Mouse (Mus musculus): Measurements from ENCODE around the gene Osbpl10. TPM values are rescaled to one million over a fixed set of nuclear protein-coding genes. Genes with fewer than 3 reads are reported as not detected.

The Osbpl10 gene
- polyA plus RNA-seq, 1 experiment, result not detected

GRCm38 (mm10) chr9:115221265-115221664, 242.9 kb downstream of the Osbpl10 start:
- no peak overlapping the region for H3K4me3 ChIP-seq (replicated peaks)
- H3K36me3 ChIP-seq (ENCODE audit: control insufficient read depth), result no peaks in the 10 kb centered on the region
- no peaks in the 10 kb centered on the region for H3K9me3 ChIP-seq (ENCODE audit: control insufficient read depth, low read length)
- no peaks in the 10 kb centered on the region for H3K27me3 ChIP-seq (ENCODE audit: control insufficient read depth)
- H3K4me1 ChIP-seq (ENCODE audit: control insufficient read depth), result peaks cover 8% of the 10 kb centered on the region
- no peak for TF ChIP-seq GATA1 (IDR thresholded peaks at IDR 0.05; ENCODE audit: low read length)
- no peak for TF ChIP-seq TAL1 (IDR thresholded peaks at IDR 0.05; ENCODE audit: low read length)

- no peaks in the 10 kb centered on the region for H3K9me3 ChIP-seq (ENCODE audit: control insufficient read depth, low read length)
- TF ChIP-seq GATA1 (IDR thresholded peaks at IDR 0.05; ENCODE audit: low read length) (no peak), TAL1 (IDR thresholded peaks at IDR 0.05; ENCODE audit: low read length) (no peak)
- H3K36me3 ChIP-seq (ENCODE audit: control insufficient read depth), result no peaks in the 10 kb centered on the region
- no peaks in the 10 kb centered on the region for H3K27me3 ChIP-seq (ENCODE audit: control insufficient read depth)
- no peak overlapping the region for H3K4me3 ChIP-seq (replicated peaks)
- no peaks in the 10 kb centered on the region; the same call in 1 of the 2 replicates for H3K4me1 ChIP-seq (ENCODE audit: control insufficient read depth)
These were observed 246.5 kb downstream of the Osbpl10 start for GRCm38 (mm10) chr9:115224744-115225354.

- H3K9me3 ChIP-seq (ENCODE audit: control insufficient read depth, low read length), result no peaks in the 10 kb centered on the region
- H3K27me3 ChIP-seq (ENCODE audit: control insufficient read depth), result no peaks in the 10 kb centered on the region
- H3K4me1 ChIP-seq (ENCODE audit: control insufficient read depth), result no peaks in the 10 kb centered on the region; the same call in 1 of the 2 replicates
- H3K4me3 ChIP-seq (replicated peaks), result no peak overlapping the region
- TF ChIP-seq TAL1 (IDR thresholded peaks at IDR 0.05; ENCODE audit: low read length) (no peak), GATA1 (IDR thresholded peaks at IDR 0.05; ENCODE audit: low read length) (no peak)
- no peaks in the 10 kb centered on the region for H3K36me3 ChIP-seq (ENCODE audit: control insufficient read depth)
These were observed 250.8 kb downstream of the Osbpl10 start for GRCm38 (mm10) chr9:115229145-115229544.

GRCm38 (mm10) chr9:115229676-115230075, 251.3 kb downstream of the Osbpl10 start:
- TF ChIP-seq GATA1 (IDR thresholded peaks at IDR 0.05; ENCODE audit: low read length) (no peak), TAL1 (IDR thresholded peaks at IDR 0.05; ENCODE audit: low read length) (no peak)
- Histone ChIP-seq H3K27me3 (ENCODE audit: control insufficient read depth) (no peaks in the 10 kb centered on the region), H3K36me3 (ENCODE audit: control insufficient read depth) (no peaks in the 10 kb centered on the region), H3K9me3 (ENCODE audit: control insufficient read depth, low read length) (no peaks in the 10 kb centered on the region), H3K4me3 (replicated peaks) (no peak overlapping the region), H3K4me1 (ENCODE audit: control insufficient read depth) (no peaks in the 10 kb centered on the region; the same call in 1 of the 2 replicates)

- H3K27me3 ChIP-seq (ENCODE audit: control insufficient read depth), result no peaks in the 10 kb centered on the region
- H3K4me3 ChIP-seq (replicated peaks), result no peak overlapping the region
- no peak for TF ChIP-seq GATA1 (IDR thresholded peaks at IDR 0.05; ENCODE audit: low read length)
- TF ChIP-seq TAL1 (IDR thresholded peaks at IDR 0.05; ENCODE audit: low read length), result no peak
- H3K4me1 ChIP-seq (ENCODE audit: control insufficient read depth), result no peaks in the 10 kb centered on the region; the same call in 1 of the 2 replicates
- H3K9me3 ChIP-seq (ENCODE audit: control insufficient read depth, low read length), result no peaks in the 10 kb centered on the region
- H3K36me3 ChIP-seq (ENCODE audit: control insufficient read depth), result no peaks in the 10 kb centered on the region; the same call in 1 of the 2 replicates
These were observed 251.8 kb downstream of the Osbpl10 start for GRCm38 (mm10) chr9:115230141-115230540.

GRCm38 (mm10) chr9:115231476-115231875, 253.1 kb downstream of the Osbpl10 start:
- H3K4me1 ChIP-seq (ENCODE audit: control insufficient read depth), result peaks cover 4% of the 10 kb centered on the region
- H3K36me3 ChIP-seq (ENCODE audit: control insufficient read depth), result peaks cover 3% of the 10 kb centered on the region; the same call in 1 of the 2 replicates
- H3K27me3 ChIP-seq (ENCODE audit: control insufficient read depth), result no peaks in the 10 kb centered on the region
- no peak overlapping the region for H3K4me3 ChIP-seq (replicated peaks)
- no peak for TF ChIP-seq TAL1 (IDR thresholded peaks at IDR 0.05; ENCODE audit: low read length)
- TF ChIP-seq GATA1 (IDR thresholded peaks at IDR 0.05; ENCODE audit: low read length), result no peak
- no peaks in the 10 kb centered on the region for H3K9me3 ChIP-seq (ENCODE audit: control insufficient read depth, low read length)

- Histone ChIP-seq H3K4me1 (ENCODE audit: control insufficient read depth) (peaks cover 26% of the 10 kb centered on the region), H3K9me3 (ENCODE audit: control insufficient read depth, low read length) (no peaks in the 10 kb centered on the region), H3K27me3 (ENCODE audit: control insufficient read depth) (no peaks in the 10 kb centered on the region), H3K36me3 (ENCODE audit: control insufficient read depth) (peaks cover 4% of the 10 kb centered on the region), H3K4me3 (replicated peaks) (no peak overlapping the region)
- TF ChIP-seq GATA1 (IDR thresholded peaks at IDR 0.05; ENCODE audit: low read length) (no peak), TAL1 (IDR thresholded peaks at IDR 0.05; ENCODE audit: low read length) (no peak)
These were observed 255.4 kb downstream of the Osbpl10 start for GRCm38 (mm10) chr9:115233721-115234120.

- H3K4me1 ChIP-seq (ENCODE audit: control insufficient read depth), result peaks cover 33% of the 10 kb centered on the region
- H3K9me3 ChIP-seq (ENCODE audit: control insufficient read depth, low read length), result no peaks in the 10 kb centered on the region
- TF ChIP-seq TAL1 (IDR thresholded peaks at IDR 0.05; ENCODE audit: low read length), result no peak
- no peak for TF ChIP-seq GATA1 (IDR thresholded peaks at IDR 0.05; ENCODE audit: low read length)
- H3K27me3 ChIP-seq (ENCODE audit: control insufficient read depth), result no peaks in the 10 kb centered on the region
- no peak overlapping the region for H3K4me3 ChIP-seq (replicated peaks)
- peaks cover 10% of the 10 kb centered on the region for H3K36me3 ChIP-seq (ENCODE audit: control insufficient read depth)
These were observed 256.2 kb downstream of the Osbpl10 start for GRCm38 (mm10) chr9:115234561-115234960.

GRCm38 (mm10) chr9:115236352-115236841, 258.0 kb downstream of the Osbpl10 start:
- peaks cover 33% of the 10 kb centered on the region for H3K4me1 ChIP-seq (ENCODE audit: control insufficient read depth)
- no peak overlapping the region for H3K4me3 ChIP-seq (replicated peaks)
- TF ChIP-seq TAL1 (IDR thresholded peaks at IDR 0.05; ENCODE audit: low read length) (no peak), GATA1 (IDR thresholded peaks at IDR 0.05; ENCODE audit: low read length) (no peak)
- H3K27me3 ChIP-seq (ENCODE audit: control insufficient read depth), result no peaks in the 10 kb centered on the region
- H3K9me3 ChIP-seq (ENCODE audit: control insufficient read depth, low read length), result no peaks in the 10 kb centered on the region
- peaks cover 24% of the 10 kb centered on the region for H3K36me3 ChIP-seq (ENCODE audit: control insufficient read depth)

All from erythroblast, embryonic 14.5 days (primary cell).